Mouse (Mus musculus): Measurements from ENCODE around the gene Slc12a1.

DNA sequence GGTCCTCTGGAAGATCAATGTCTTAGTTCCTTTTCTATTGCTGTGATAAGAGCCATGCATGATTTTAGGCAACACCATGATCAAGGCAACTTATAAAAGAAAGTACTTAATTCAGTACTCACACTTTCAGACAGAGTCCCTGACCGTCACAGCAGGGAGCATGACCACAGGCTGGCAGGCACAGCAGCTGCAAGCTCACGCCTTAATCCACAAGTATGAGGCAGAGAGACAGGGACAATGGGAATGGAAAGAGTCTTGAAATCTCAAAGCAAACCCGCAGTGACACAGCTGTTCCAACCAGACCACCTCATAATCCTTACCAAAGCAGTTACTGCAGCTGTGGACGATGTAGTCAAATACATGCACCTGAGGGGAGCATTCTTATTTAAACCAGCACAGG is 18.2 kb upstream of the Slc12a1 start:
- TF ChIP-seq CTCF (IDR thresholded peaks at IDR 0.05; ENCODE audit: low read depth) (no peak), EP300 (IDR thresholded peaks at IDR 0.05; ENCODE audit: low read depth) (no peak)
